ENCODE assay signal across 12 mouse cellular contexts in the genomic region with DNA sequence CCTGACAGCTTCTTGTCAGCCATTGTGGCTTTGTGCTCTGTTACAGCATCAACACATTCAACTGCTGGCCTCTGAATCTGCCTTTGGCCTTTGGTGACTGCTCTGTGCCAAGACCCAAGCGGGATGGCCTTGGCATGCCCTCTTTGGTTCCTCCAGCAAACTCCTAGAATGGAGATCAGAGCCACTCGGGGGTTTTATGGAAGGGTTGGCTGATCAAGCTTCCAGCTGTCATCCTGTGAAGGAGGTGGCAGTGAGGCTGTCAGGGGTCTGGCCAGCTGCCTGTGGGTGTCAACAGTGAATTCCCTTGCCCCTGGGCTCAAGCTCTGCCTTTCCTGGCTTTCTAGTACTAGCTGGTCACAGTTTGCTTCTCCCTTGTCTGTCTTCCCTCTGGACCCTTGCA.
DNase-seq lines count a peak whose midpoint lies in the region; ATAC-seq and TF ChIP-seq lines count a peak whose summit lies in the region.
"Had no signal": no experiment of that assay in that cellular context is flagged by ENCODE, and none has a peak within 500 bp of the region (broad histone marks: within the 10 kb centered on the region; RNA-seq: fewer than 3 reads in every experiment).

No protein-coding gene starts in this region.

- H3K27ac ChIP-seq in limb, embryonic 12.5 days, result peak overlapping the region; percentile 23; the same call in 1 of the 2 replicates
- no peak overlapping the region for H3K27ac ChIP-seq in neural tube, embryonic 15.5 days (replicated peaks)
- H3K27ac ChIP-seq: limb, embryonic 13.5 days; midbrain, embryonic 12.5 days; stomach, embryonic 15.5 days had no signal

- H3K9ac ChIP-seq in limb, embryonic 12.5 days (replicated peaks), result no peak overlapping the region
- no peak overlapping the region for H3K9ac ChIP-seq in neural tube, embryonic 15.5 days (replicated peaks)
- H3K9ac ChIP-seq: limb, embryonic 13.5 days; midbrain, embryonic 12.5 days; stomach, embryonic 15.5 days had no signal

- POLR2A ChIA-PET in Patski (lab: Charles Lee), result interaction anchor here (0.5 to 0.6 kb wide), 2 partner anchors 16 to 447 kb away, joined by 3 read pairs; no protein-coding TSS in a partner anchor

- TF ChIP-seq CTCF in Patski (IDR thresholded peaks at IDR 0.05), result no peak

- no peaks in the 10 kb centered on the region for H3K9me3 ChIP-seq in limb, embryonic 12.5 days
- H3K9me3 ChIP-seq in neural tube, embryonic 15.5 days (replicated peaks), result no peaks in the 10 kb centered on the region
- H3K9me3 ChIP-seq: limb, embryonic 13.5 days; midbrain, embryonic 12.5 days; stomach, embryonic 15.5 days had no signal

- no peaks in the 10 kb centered on the region for H3K36me3 ChIP-seq in limb, embryonic 12.5 days
- no peaks in the 10 kb centered on the region for H3K36me3 ChIP-seq in neural tube, embryonic 15.5 days
- H3K36me3 ChIP-seq: limb, embryonic 13.5 days; midbrain, embryonic 12.5 days; stomach, embryonic 15.5 days had no signal

- in situ Hi-C loops in Patski (cut with MboI; ENCODE audit: low pct_unique_long_range_greater_than_20kb), result no loop called here

- DNase-seq in cerebellum, adult 9-11 months, result peak; percentile 19
- no peak for DNase-seq in cerebellum, postnatal 36 days
- DNase-seq in Patski (ENCODE audit: low read depth, low spot score), result no peak
- DNase-seq in heart, adult 18-20 months, result peak; percentile 71 to 84
- no peak for DNase-seq in kidney, adult 18-20 months
- no peak for DNase-seq in yolk sac, embryonic 10.5 days (ENCODE audit: low spot score)
- DNase-seq: kidney, postnatal 14 days had no signal

- peak; percentile 17 for ATAC-seq in Patski
- ATAC-seq in limb, embryonic 12.5 days (ENCODE audit: insufficient number of reproducible peaks, insufficient read depth, low FRiP score, low TSS enrichment, low read depth), result no peak
- no peak for ATAC-seq in neural tube, embryonic 15.5 days (ENCODE audit: low FRiP score)

- no peak overlapping the region for H3K4me3 ChIP-seq in limb, embryonic 12.5 days (replicated peaks)
- H3K4me3 ChIP-seq in neural tube, embryonic 15.5 days (replicated peaks), result no peak overlapping the region
- H3K4me3 ChIP-seq: limb, embryonic 13.5 days; midbrain, embryonic 12.5 days; stomach, embryonic 15.5 days had no signal

- H3K4me1 ChIP-seq in limb, embryonic 12.5 days (replicated peaks), result peaks cover 22% of the 10 kb centered on the region
- H3K4me1 ChIP-seq in neural tube, embryonic 15.5 days, result peaks cover 17% of the 10 kb centered on the region

- 33% methylated on average over 2 of the region's 2 CpGs for WGBS in limb, embryonic 12.5 days
- WGBS in neural tube, embryonic 15.5 days, result 47% methylated on average over 2 of the region's 2 CpGs

- no peaks in the 10 kb centered on the region for H3K27me3 ChIP-seq in Patski
- H3K27me3 ChIP-seq in limb, embryonic 12.5 days, result no peaks in the 10 kb centered on the region
- H3K27me3 ChIP-seq in neural tube, embryonic 15.5 days (replicated peaks), result no peaks in the 10 kb centered on the region
- H3K27me3 ChIP-seq: limb, embryonic 13.5 days; midbrain, embryonic 12.5 days; stomach, embryonic 15.5 days had no signal

- CTCF ChIA-PET in Patski (lab: Charles Lee), result interaction anchor here (0.8 to 1.5 kb wide), 2 partner anchors 9 to 19 kb away, joined by 3 to 5 read pairs; no protein-coding TSS in a partner anchor

- H3K4me2 ChIP-seq in limb, embryonic 12.5 days, result no peak overlapping the region
- no peak overlapping the region for H3K4me2 ChIP-seq in neural tube, embryonic 15.5 days
- H3K4me2 ChIP-seq: limb, embryonic 13.5 days; midbrain, embryonic 12.5 days; stomach, embryonic 15.5 days had no signal

Comparison
In these comparisons a context has a peak if more than half of its experiments do, and no peak if none do; other contexts are left out.
1. DNase-seq: peak in cerebellum, adult 9-11 months (single experiment) and heart, adult 18-20 months (2 of 2); none in cerebellum, postnatal 36 days (0 of 2), Patski (single experiment), kidney, adult 18-20 months (single experiment) and yolk sac, embryonic 10.5 days (single experiment).